Mouse (Mus musculus): ENCODE measurements around the gene Psg16. TPM values are rescaled to one million over a fixed set of nuclear protein-coding genes. Genes with fewer than 3 reads are reported as not detected.

Psg16 gene
- total and polyA plus RNA-seq, 3 experiments: 0.27 TPM; not detected in 2

DNA sequence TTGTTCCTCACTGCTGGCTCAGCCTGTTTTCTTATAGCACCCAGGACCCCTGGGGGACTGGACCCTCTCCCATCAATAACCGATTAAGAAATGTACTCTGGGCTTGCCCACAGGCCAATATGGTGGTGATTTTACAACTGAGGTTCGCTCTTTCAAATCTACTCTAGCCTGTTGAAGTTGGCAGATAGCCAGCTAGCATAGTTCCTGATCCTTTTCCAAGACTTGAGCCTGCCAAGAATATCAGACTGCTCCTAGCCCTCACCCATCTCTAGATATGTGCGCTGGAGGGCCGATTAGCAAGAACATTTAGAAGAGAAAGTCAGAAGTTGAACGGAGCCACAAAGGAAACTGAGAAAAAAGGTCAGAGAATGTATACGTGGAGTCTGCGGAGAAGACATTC, 85.2 kb downstream of the Psg16 start:
- no peak for TF ChIP-seq ZNF384 (IDR thresholded peaks at IDR 0.05; ENCODE audit: low read depth, low read length)
- TF ChIP-seq CTCF (conservative IDR thresholded peaks at IDR 0.05 in 1 of 2, IDR thresholded peaks at IDR 0.05 in 1 of 2; ENCODE audit: low read depth in 2 of 2, low read length in 2 of 2): no peak
- no peak for TF ChIP-seq POLR2A (IDR thresholded peaks at IDR 0.05; ENCODE audit: low read depth, low read length)
- no peak for TF ChIP-seq CHD2 (IDR thresholded peaks at IDR 0.05; ENCODE audit: low read length)
- no peak for TF ChIP-seq KAT2A (IDR thresholded peaks at IDR 0.05; ENCODE audit: insufficient replicate concordance, low read length)
- no peak for TF ChIP-seq POLR2AphosphoS2 (IDR thresholded peaks at IDR 0.05; ENCODE audit: low read depth, low read length)
- TF ChIP-seq JUND (conservative IDR thresholded peaks at IDR 0.05; ENCODE audit: low read depth, low read length): no peak
- no peak for TF ChIP-seq NRF1 (IDR thresholded peaks at IDR 0.05; ENCODE audit: low read depth, low read length)
- TF ChIP-seq MEF2A (IDR thresholded peaks at IDR 0.05; ENCODE audit: borderline replicate concordance, low read depth, low read length): no peak
- no peak for TF ChIP-seq CHD1 (IDR thresholded peaks at IDR 0.05; ENCODE audit: low read depth, low read length)
- no peak for TF ChIP-seq MAX (IDR thresholded peaks at IDR 0.05; ENCODE audit: low read length)
- H3K4me3 ChIP-seq (replicated peaks in 1 of 3; ENCODE audit: low read depth in 2 of 3, low read length in 2 of 3, poor library complexity in 1 of 3): no peak overlapping the region
- in situ Hi-C loops (cut with MboI; ENCODE audit: low pct_ligation_motif_present, low pct_unique_long_range_greater_than_20kb, low sequenced_read_pairs): loop anchor here (10.0 kb wide), 1 partner anchor 1106 kb away; no protein-coding TSS in a partner anchor
- H3K36me3 ChIP-seq (replicated peaks in 1 of 2; ENCODE audit: control insufficient read depth in 1 of 2, insufficient read depth in 1 of 2, low read length in 1 of 2): no peaks in the 10 kb centered on the region
- no peaks in the 10 kb centered on the region for H3K9me3 ChIP-seq (replicated peaks; ENCODE audit: low read length)
- peaks cover 3 to 14% of the 10 kb centered on the region in 2 experiments for H3K4me1 ChIP-seq (ENCODE audit: control insufficient read depth in 1 of 2, insufficient read depth in 2 of 2)
- dilution Hi-C loops (cut with MboI; ENCODE audit: extremely low pct_ligation_motif_present, extremely low pct_unique_long_range_greater_than_20kb, low sequenced_read_pairs): no loop called here
- H3K9ac ChIP-seq (ENCODE audit: insufficient read depth, low read depth): no peak overlapping the region
- H3K27ac ChIP-seq (ENCODE audit: insufficient read depth, low read depth): no peak overlapping the region
- H3K27me3 ChIP-seq (replicated peaks): peaks cover 82% of the 10 kb centered on the region
- no peaks in the 10 kb centered on the region for H3K79me2 ChIP-seq (replicated peaks; ENCODE audit: control insufficient read depth, extremely low read depth, insufficient read depth, poor library complexity, severe bottlenecking)
- DNase-seq (ENCODE audit: extremely low read depth): no peak
- no peak overlapping the region for H3K4me2 ChIP-seq (ENCODE audit: insufficient read depth, low read depth, poor library complexity, severe bottlenecking)

DNA sequence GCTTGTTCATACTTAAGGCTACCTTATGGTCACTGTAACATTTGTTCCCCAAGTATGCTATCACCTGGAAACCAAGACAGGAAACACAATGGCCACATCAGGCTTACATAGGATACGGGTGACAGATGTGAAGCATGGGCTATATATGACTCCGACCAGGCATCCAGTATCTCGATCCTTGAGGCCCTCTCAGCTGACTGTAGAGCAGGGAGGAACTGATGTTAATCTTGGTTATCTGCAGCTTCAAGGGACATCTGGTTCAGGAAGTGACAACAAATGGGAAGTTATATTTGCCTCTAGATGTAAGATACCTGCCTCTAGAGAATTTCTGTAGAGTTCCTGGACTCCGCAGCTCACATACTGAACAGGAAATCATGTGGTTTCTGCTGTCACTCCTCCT, 98.0 kb downstream of the Psg16 start:
- no peaks in the 10 kb centered on the region for H3K9me3 ChIP-seq (replicated peaks; ENCODE audit: low read length)
- H3K79me2 ChIP-seq (replicated peaks; ENCODE audit: control insufficient read depth, extremely low read depth, insufficient read depth, poor library complexity, severe bottlenecking): no peaks in the 10 kb centered on the region
- H3K4me2 ChIP-seq (ENCODE audit: insufficient read depth, low read depth, poor library complexity, severe bottlenecking): no peak overlapping the region
- no peak overlapping the region for H3K4me3 ChIP-seq (replicated peaks in 1 of 3; ENCODE audit: low read depth in 2 of 3, low read length in 2 of 3, poor library complexity in 1 of 3)
- no peak overlapping the region for H3K9ac ChIP-seq (ENCODE audit: insufficient read depth, low read depth)
- dilution Hi-C loops (cut with MboI; ENCODE audit: extremely low pct_ligation_motif_present, extremely low pct_unique_long_range_greater_than_20kb, low sequenced_read_pairs): no loop called here
- no peaks in the 10 kb centered on the region for H3K36me3 ChIP-seq (replicated peaks in 1 of 2; ENCODE audit: control insufficient read depth in 1 of 2, insufficient read depth in 1 of 2, low read length in 1 of 2)
- peaks cover 64% of the 10 kb centered on the region for H3K27me3 ChIP-seq (replicated peaks)
- in situ Hi-C loops (cut with MboI; ENCODE audit: low pct_ligation_motif_present, low pct_unique_long_range_greater_than_20kb, low sequenced_read_pairs): no loop called here
- DNase-seq (ENCODE audit: extremely low read depth): no peak
- H3K27ac ChIP-seq (ENCODE audit: insufficient read depth, low read depth): no peak overlapping the region
- TF ChIP-seq GABPA (IDR thresholded peaks at IDR 0.05; ENCODE audit: insufficient replicate concordance, low read depth, low read length): no peak
- TF ChIP-seq PAX5 (IDR thresholded peaks at IDR 0.05; ENCODE audit: low read length): no peak
- no peak for TF ChIP-seq TBP (conservative IDR thresholded peaks at IDR 0.05; ENCODE audit: low read depth, low read length)
- TF ChIP-seq JUN (IDR thresholded peaks at IDR 0.05; ENCODE audit: insufficient read depth, low read depth, low read length): no peak
- TF ChIP-seq USF1 (IDR thresholded peaks at IDR 0.05; ENCODE audit: low read depth, low read length): no peak
- no peaks in the 10 kb centered on the region for H3K4me1 ChIP-seq (ENCODE audit: control insufficient read depth in 1 of 2, insufficient read depth in 2 of 2)

Other genes with a start within 250 kb of the Psg16 start
- gene Prkd2, start 231.1 kb upstream of the Psg16 start, total RNA-seq (2012; rRNA removed): 18.0 and 18.7 TPM in 2 replicates
- 8.6 and 9.8 TPM in 2 replicates for gene Prkd2, start 231.1 kb upstream of the Psg16 start, total RNA-seq (2014; rRNA removed)
- gene Prkd2, start 231.1 kb upstream of the Psg16 start, polyA plus RNA-seq (2012; ENCODE audit: insufficient read length, low read depth): 32.2 and 39.0 TPM in 2 replicates
- gene Dact3, start 198.7 kb upstream of the Psg16 start, total RNA-seq (2012; rRNA removed): 2.9 and 3.5 TPM in 2 replicates
- 4.0 and 5.1 TPM in 2 replicates for gene Dact3, start 198.7 kb upstream of the Psg16 start, total RNA-seq (2014; rRNA removed)
- 9.2 and 12.0 TPM in 2 replicates for gene Dact3, start 198.7 kb upstream of the Psg16 start, polyA plus RNA-seq (2012; ENCODE audit: insufficient read length, low read depth)
- gene Gng8, start 182.3 kb upstream of the Psg16 start, total RNA-seq (2012; rRNA removed): 0.25 TPM in 1 of 2 replicates, not detected in the other
- gene Gng8, start 182.3 kb upstream of the Psg16 start, total RNA-seq (2014; rRNA removed): not detected in 2 replicates
- 2.4 and 2.5 TPM in 2 replicates for gene Gng8, start 182.3 kb upstream of the Psg16 start, polyA plus RNA-seq (2012; ENCODE audit: insufficient read length, low read depth)
- gene Ptgir, start 167.6 kb upstream of the Psg16 start, total RNA-seq (2012; rRNA removed): 7.0 and 7.5 TPM in 2 replicates
- gene Ptgir, start 167.6 kb upstream of the Psg16 start, total RNA-seq (2014; rRNA removed): 2.7 and 3.8 TPM in 2 replicates
- 31.1 and 33.3 TPM in 2 replicates for gene Ptgir, start 167.6 kb upstream of the Psg16 start, polyA plus RNA-seq (2012; ENCODE audit: insufficient read length, low read depth)
- 312 and 326 TPM in 2 replicates for gene Calm3, start 149.9 kb upstream of the Psg16 start, total RNA-seq (2012; rRNA removed)
- gene Calm3, start 149.9 kb upstream of the Psg16 start, total RNA-seq (2014; rRNA removed): 277 and 294 TPM in 2 replicates
- gene Calm3, start 149.9 kb upstream of the Psg16 start, polyA plus RNA-seq (2012; ENCODE audit: insufficient read length, low read depth): 623 and 775 TPM in 2 replicates
- 0.21 and 0.38 TPM in 2 replicates for gene Pnmal2, start 129.4 kb upstream of the Psg16 start, total RNA-seq (2012; rRNA removed)
- gene Pnmal2, start 129.4 kb upstream of the Psg16 start, total RNA-seq (2014; rRNA removed): not detected in 2 replicates
- 0.09 TPM in 1 of 2 replicates, not detected in the other for gene Pnmal2, start 129.4 kb upstream of the Psg16 start, polyA plus RNA-seq (2012; ENCODE audit: insufficient read length, low read depth)
- 0.13 TPM in 2 replicates for gene Pnmal1, start 114.4 kb upstream of the Psg16 start, total RNA-seq (2012; rRNA removed)
- gene Pnmal1, start 114.4 kb upstream of the Psg16 start, total RNA-seq (2014; rRNA removed): not detected in 2 replicates
- 0.07 and 0.08 TPM in 2 replicates for gene Pnmal1, start 114.4 kb upstream of the Psg16 start, polyA plus RNA-seq (2012; ENCODE audit: insufficient read length, low read depth)
- 0.25 and 0.47 TPM in 2 replicates for gene Gm42372, start 91.0 kb upstream of the Psg16 start, total RNA-seq (2012; rRNA removed)
- 0.15 and 0.16 TPM in 2 replicates for gene Gm42372, start 91.0 kb upstream of the Psg16 start, total RNA-seq (2014; rRNA removed)
- 0.61 and 0.90 TPM in 2 replicates for gene Gm42372, start 91.0 kb upstream of the Psg16 start, polyA plus RNA-seq (2012; ENCODE audit: insufficient read length, low read depth)
- gene Ccdc8, start 81.3 kb upstream of the Psg16 start, total RNA-seq (2012; rRNA removed): 0.04 TPM in 1 of 2 replicates, not detected in the other
- not detected in 2 replicates for gene Ccdc8, start 81.3 kb upstream of the Psg16 start, total RNA-seq (2014; rRNA removed)
- 0.14 and 0.16 TPM in 2 replicates for gene Ccdc8, start 81.3 kb upstream of the Psg16 start, polyA plus RNA-seq (2012; ENCODE audit: insufficient read length, low read depth)
- 128 and 130 TPM in 2 replicates for gene Ppp5c, start 46.1 kb upstream of the Psg16 start, total RNA-seq (2012; rRNA removed)
- 117 and 125 TPM in 2 replicates for gene Ppp5c, start 46.1 kb upstream of the Psg16 start, total RNA-seq (2014; rRNA removed)
- gene Ppp5c, start 46.1 kb upstream of the Psg16 start, polyA plus RNA-seq (2012; ENCODE audit: insufficient read length, low read depth): 223 and 249 TPM in 2 replicates
- gene Hif3a, start 11.6 kb upstream of the Psg16 start, total RNA-seq (2012; rRNA removed): under 0.01 and 0.08 TPM in 2 replicates
- gene Hif3a, start 11.6 kb upstream of the Psg16 start, total RNA-seq (2014; rRNA removed): 0.03 and 0.05 TPM in 2 replicates
- 0.49 and 0.52 TPM in 2 replicates for gene Hif3a, start 11.6 kb upstream of the Psg16 start, polyA plus RNA-seq (2012; ENCODE audit: insufficient read length, low read depth)
- not detected in 2 replicates for gene Ceacam3, start 76.2 kb downstream of the Psg16 start, total RNA-seq (2012; rRNA removed)
- gene Ceacam3, start 76.2 kb downstream of the Psg16 start, total RNA-seq (2014; rRNA removed): not detected in 2 replicates
- not detected in 2 replicates for gene Ceacam3, start 76.2 kb downstream of the Psg16 start, polyA plus RNA-seq (2012; ENCODE audit: insufficient read length, low read depth)
- not detected in 2 replicates for gene Psg29, start 129.4 kb downstream of the Psg16 start, total RNA-seq (2012; rRNA removed)
- gene Psg29, start 129.4 kb downstream of the Psg16 start, total RNA-seq (2014; rRNA removed): not detected in 2 replicates
- gene Psg29, start 129.4 kb downstream of the Psg16 start, polyA plus RNA-seq (2012; ENCODE audit: insufficient read length, low read depth): not detected in 2 replicates